Mouse (Mus musculus) midbrain, postnatal 0 days (tissue): ENCODE measurements at regions not wholly inside any gene's neighbourhood (a gene's known extent, or its start where the extent isn't known, plus 50 kb on each side); places are given as distances from the start of the nearest gene placed in this dataset.
A peak's percentile ranks its signal among the peaks of the same experiment; 100 is the strongest.

Experiments used
- ATAC-seq: fragments of 200-750 bp; cut with Nextera tagmentation; 2 replicates; pipeline ENCODE4 v1.8.0; 2017; ENCODE audit warnings: moderate number of reproducible peaks, mild to moderate bottlenecking, moderate TSS enrichment, moderate library complexity; ENCODE audit not compliant: low FRiP score
- DNase-seq: peaks from one replicate; pipeline ENCODE4 v3.0.0-alpha.2; 2015; ENCODE audit warnings: low spot score
- H3K27ac ChIP-seq: fragments of 300-500 bp; sonication (generic); 2 replicates; pipeline ENCODE4 v1.5.1; 2014; ENCODE audit warnings: low read depth, mild to moderate bottlenecking, low read length, mixed read lengths
- H3K27me3 ChIP-seq: fragments of 300-500 bp; sonication (generic); 2 replicates; pipeline ENCODE4 v1.6.1; 2014; ENCODE audit warnings: low read length, control low read depth, mixed read lengths; ENCODE audit not compliant: insufficient read depth
- H3K36me3 ChIP-seq: fragments of 300-500 bp; sonication (generic); 2 replicates; pipeline ENCODE4 v1.6.1; 2014; ENCODE audit warnings: low read length, control low read depth, mixed read lengths; ENCODE audit not compliant: insufficient read depth
- H3K4me1 ChIP-seq: fragments of 300-500 bp; sonication (generic); 2 replicates; pipeline ENCODE4 v1.6.1; 2014; ENCODE audit warnings: mild to moderate bottlenecking, control low read depth, antibody characterized with exemption, low read length, mixed read lengths; ENCODE audit not compliant: insufficient read depth
- H3K4me2 ChIP-seq: fragments of 300-500 bp; sonication (generic); 2 replicates; pipeline ENCODE4 v1.6.1; 2014; ENCODE audit warnings: low read depth, mild to moderate bottlenecking, low read length, mixed read lengths; ENCODE audit not compliant: poor library complexity, severe bottlenecking
- H3K4me3 ChIP-seq: fragments of 300-500 bp; sonication (generic); 2 replicates; pipeline ENCODE4 v1.5.1; 2014; ENCODE audit warnings: low read depth, mild to moderate bottlenecking, low read length, moderate library complexity
- H3K9ac ChIP-seq: fragments of 300-500 bp; sonication (generic); replicated peaks from 2 replicates; pipeline ENCODE4 v1.6.1; 2014; ENCODE audit warnings: mild to moderate bottlenecking, low read length, moderate library complexity, mixed read lengths; ENCODE audit not compliant: poor library complexity, severe bottlenecking
- H3K9me3 ChIP-seq: fragments of 300-500 bp; sonication (generic); 2 replicates; pipeline ENCODE4 v1.6.1; 2016; ENCODE audit warnings: low read length, control low read depth
- CTCF ChIP-seq: IDR thresholded peaks from 2 replicates; pipeline ENCODE4 v1.5.1; 2016; ENCODE audit warnings: antibody characterized with exemption, mild to moderate bottlenecking
- WGBS: fragments of 180-500 bp; shearing (Covaris S2); extraction: QIAGEN DNeasy Blood & Tissue Kit; methylation state at CpG from one replicate; pipeline ENCODE4 v1.1.7; 2014; 5-methylcytosine and 5-hydroxymethylcytosine counted together

GRCm38 (mm10) chr9:26502027-26502426 is 231.5 kb upstream of the B3gat1 start:
- Histone ChIP-seq H3K4me3 (no peak overlapping the region), H3K36me3 (no peaks in the 10 kb centered on the region), H3K4me2 (no peak overlapping the region), H3K27ac (0 out of 2 replicates have a peak overlapping the region, but pooled peaks have one; percentile 32), H3K4me1 (no peaks in the 10 kb centered on the region), H3K27me3 (no peaks in the 10 kb centered on the region), H3K9me3 (no peaks in the 10 kb centered on the region), H3K9ac (no peak overlapping the region)
- ATAC-seq (no peak), DNase-seq (no peak)
- WGBS: 50% methylated on average over 1 of the region's 1 CpGs
- no peak for TF ChIP-seq CTCF

- WGBS: 91% methylated on average over 2 of the region's 2 CpGs
- ATAC-seq: no peak
- Histone ChIP-seq H3K4me2 (no peak overlapping the region), H3K9ac (no peak overlapping the region), H3K4me1 (no peaks in the 10 kb centered on the region), H3K27me3 (no peaks in the 10 kb centered on the region), H3K4me3 (no peak overlapping the region), H3K27ac (no peak overlapping the region), H3K36me3 (no peaks in the 10 kb centered on the region), H3K9me3 (no peaks in the 10 kb centered on the region)
- TF ChIP-seq CTCF: no peak
- peak; percentile 42 for DNase-seq
These were observed 227.6 kb upstream of the B3gat1 start for GRCm38 (mm10) chr9:26505941-26506340.

GRCm38 (mm10) chr9:26518651-26519050 is 214.9 kb upstream of the B3gat1 start:
- 24% methylated on average over 2 of the region's 2 CpGs for WGBS
- Histone ChIP-seq H3K9me3 (no peaks in the 10 kb centered on the region), H3K4me3 (no peak overlapping the region), H3K27me3 (no peaks in the 10 kb centered on the region), H3K9ac (no peak overlapping the region), H3K4me2 (no peak overlapping the region), H3K27ac (no peak overlapping the region), H3K36me3 (no peaks in the 10 kb centered on the region), H3K4me1 (peaks cover 9% of the 10 kb centered on the region; the same call in 1 of the 2 replicates)
- no peak for DNase-seq
- no peak for TF ChIP-seq CTCF
- no peak for ATAC-seq

- DNase-seq: peak; percentile 52
- no peaks in the 10 kb centered on the region for H3K27me3 ChIP-seq
- H3K27ac ChIP-seq: peak overlapping the region; percentile 65
- no peaks in the 10 kb centered on the region for H3K9me3 ChIP-seq
- H3K36me3 ChIP-seq: no peaks in the 10 kb centered on the region
- no peak overlapping the region for H3K4me2 ChIP-seq
- H3K4me1 ChIP-seq: peaks cover 9% of the 10 kb centered on the region; the same call in 1 of the 2 replicates
- ATAC-seq: peak; percentile 69; the same call in 1 of the 2 replicates
- no peak overlapping the region for H3K4me3 ChIP-seq
- 35% methylated on average over 5 of the region's 5 CpGs for WGBS
- TF ChIP-seq CTCF: no peak
- no peak overlapping the region; the same call in 1 of the 2 replicates for H3K9ac ChIP-seq
These were observed 213.7 kb upstream of the B3gat1 start for GRCm38 (mm10) chr9:26519581-26520501.

GRCm38 (mm10) chr9:26524089-26524488 is 209.4 kb upstream of the B3gat1 start:
- WGBS: 53% methylated on average over 1 of the region's 1 CpGs
- no peak overlapping the region for H3K4me3 ChIP-seq
- ATAC-seq: no peak
- no peak overlapping the region for H3K4me2 ChIP-seq
- no peaks in the 10 kb centered on the region for H3K27me3 ChIP-seq
- H3K4me1 ChIP-seq: peaks cover 9% of the 10 kb centered on the region; the same call in 1 of the 2 replicates
- H3K9ac ChIP-seq: no peak overlapping the region
- H3K36me3 ChIP-seq: no peaks in the 10 kb centered on the region
- no peak for DNase-seq
- no peaks in the 10 kb centered on the region for H3K9me3 ChIP-seq
- no peak overlapping the region for H3K27ac ChIP-seq
- TF ChIP-seq CTCF: no peak

GRCm38 (mm10) chr9:26528761-26529160 is 204.8 kb upstream of the B3gat1 start:
- Histone ChIP-seq H3K4me3 (no peak overlapping the region), H3K27ac (no peak overlapping the region), H3K36me3 (no peaks in the 10 kb centered on the region), H3K27me3 (no peaks in the 10 kb centered on the region), H3K4me1 (no peaks in the 10 kb centered on the region), H3K9me3 (no peaks in the 10 kb centered on the region), H3K4me2 (no peak overlapping the region), H3K9ac (no peak overlapping the region)
- WGBS: 6% methylated on average over 3 of the region's 3 CpGs
- TF ChIP-seq CTCF: peak; percentile 15; the same call in 1 of the 2 replicates
- ATAC-seq (no peak), DNase-seq (peak; percentile 21)
